Mouse (Mus musculus) E14TG2a.4 (cell line): Measurements from ENCODE around the gene BC024063.

Source experiments
- H3K27me3 ChIP-seq: 2 replicates; pipeline ENCODE4 v1.6.1; 2014; ENCODE audit warnings: low read length, control low read depth; ENCODE audit not compliant: insufficient read depth
- H3K36me3 ChIP-seq: 2 replicates; pipeline ENCODE4 v1.6.1; 2014; ENCODE audit warnings: low read length, control low read depth; ENCODE audit not compliant: insufficient read depth
- H3K4me1 ChIP-seq: replicated peaks from 2 replicates; pipeline ENCODE4 v1.6.1; 2014; ENCODE audit warnings: low read depth, low read length, control low read depth
- H3K4me3 ChIP-seq: replicated peaks from 2 replicates; pipeline ENCODE4 v1.5.1; 2014; ENCODE audit warnings: mild to moderate bottlenecking, low read length
- H3K9me3 ChIP-seq: 2 replicates; pipeline ENCODE4 v1.6.1; 2014; ENCODE audit warnings: low read length, control low read depth
- CTCF ChIP-seq: conservative IDR thresholded peaks from 2 replicates; pipeline ENCODE4 v1.5.1; 2014; ENCODE audit warnings: low read length
- NANOG ChIP-seq: IDR thresholded peaks from 2 replicates; pipeline ENCODE4 v1.6.1; 2014; ENCODE audit warnings: borderline replicate concordance, low read length, mixed read lengths
- POU5F1 ChIP-seq: IDR thresholded peaks from 2 replicates; pipeline ENCODE4 v1.6.1; 2014; ENCODE audit warnings: low read length, borderline replicate concordance

Gene BC024063

GRCm38 (mm10) chr10:82145282-82145681 is 62.1 kb downstream of the BC024063 start:
- Histone ChIP-seq H3K36me3 (peaks cover 25% of the 10 kb centered on the region), H3K9me3 (peaks cover 8% of the 10 kb centered on the region)
- no peak for TF ChIP-seq CTCF
- no peak for TF ChIP-seq POU5F1
- TF ChIP-seq NANOG = no peak

GRCm38 (mm10) chr10:82147571-82147970 is 64.4 kb downstream of the BC024063 start:
- H3K36me3 ChIP-seq = peaks cover 39% of the 10 kb centered on the region
- TF ChIP-seq NANOG (peak; percentile 35; the same call in 1 of the 2 replicates), CTCF (no peak), POU5F1 (no peak)
- peaks cover 31% of the 10 kb centered on the region for H3K9me3 ChIP-seq
- H3K4me3 ChIP-seq = no peak overlapping the region
- H3K27me3 ChIP-seq = no peaks in the 10 kb centered on the region
- peaks cover 28% of the 10 kb centered on the region for H3K4me1 ChIP-seq

More at GRCm38 (mm10) chr10:82145282-82145681, 62.1 kb downstream of the BC024063 start:
- Histone ChIP-seq H3K27me3 (no peaks in the 10 kb centered on the region), H3K4me3 (no peak overlapping the region), H3K4me1 (peaks cover 28% of the 10 kb centered on the region)
